ENCODE assay signal across 8 mouse cellular contexts in genomic region chr5:139351134-139351533, GRCm38 (mm10). TPM values are rescaled to one million over a fixed set of nuclear protein-coding genes. Genes with fewer than 3 reads are reported as not detected.
A peak's percentile ranks its signal among the peaks of the same experiment; 100 is the strongest.
DNase-seq lines count a peak whose midpoint lies in the region; ATAC-seq and TF ChIP-seq lines count a peak whose summit lies in the region.

TSS of gene Cox19 (minus strand) at chr5:139351418.

- no peak within 1 kb of the TSS for H3K4me2 ChIP-seq in neural tube, embryonic 11.5 days (ENCODE audit: low read depth)
- 0 out of 2 replicates have a peak within 1 kb of the TSS, but pooled peaks have one; percentile 1 for H3K4me2 ChIP-seq in limb, embryonic 14.5 days (replicated peaks; ENCODE audit: low read depth, low read length, severe bottlenecking)
- peak within 1 kb of the TSS; percentile 43 for H3K4me2 ChIP-seq in stomach, embryonic 15.5 days

- intact Hi-C loops in heart, postnatal 36 days (cut with DNase I) = no loop called here

- no peak for TF ChIP-seq POLR2A in embryonic fibroblast, embryonic 13.5 days (IDR thresholded peaks at IDR 0.05; ENCODE audit: low read depth, low read length)
- no peak for TF ChIP-seq POLR2A in limb, embryonic 14.5 days (IDR thresholded peaks at IDR 0.05; ENCODE audit: borderline replicate concordance, extremely low read depth, insufficient read depth, insufficient read length)

- H3K36me3 ChIP-seq in neural tube, embryonic 11.5 days (ENCODE audit: control insufficient read depth, insufficient read depth, low read length) = no peaks in the 10 kb centered on the region
- no peaks in the 10 kb centered on the region for H3K36me3 ChIP-seq in limb, embryonic 14.5 days (ENCODE audit: control insufficient read depth, insufficient read depth, low read length)
- no peaks in the 10 kb centered on the region for H3K36me3 ChIP-seq in stomach, embryonic 15.5 days

- ATAC-seq in neural tube, embryonic 11.5 days (ENCODE audit: insufficient read depth, low FRiP score, low TSS enrichment) = no peak
- 0 out of 2 replicates have a peak, but pooled peaks have one; percentile 5 for ATAC-seq in limb, embryonic 14.5 days (ENCODE audit: low FRiP score, low read depth)
- ATAC-seq in stomach, embryonic 15.5 days (ENCODE audit: insufficient read depth, low FRiP score, low read depth) = no peak

- WGBS in neural tube, embryonic 11.5 days = 56% methylated on average over 5 of the region's 5 CpGs
- WGBS in limb, embryonic 14.5 days = 48% methylated on average over 5 of the region's 5 CpGs
- 42% methylated on average over 5 of the region's 5 CpGs for WGBS in stomach, embryonic 15.5 days

- peaks cover 2% of the 10 kb centered on the region; the same call in 1 of the 2 replicates for H3K4me1 ChIP-seq in neural tube, embryonic 11.5 days (ENCODE audit: control insufficient read depth, insufficient read depth, low read length)
- no peaks in the 10 kb centered on the region for H3K4me1 ChIP-seq in embryonic fibroblast, embryonic 13.5 days (ENCODE audit: control insufficient read depth, insufficient read depth, low read length)
- peaks cover 10% of the 10 kb centered on the region for H3K4me1 ChIP-seq in limb, embryonic 14.5 days (ENCODE audit: control insufficient read depth, insufficient read depth, low read length)
- peaks cover 31% of the 10 kb centered on the region for H3K4me1 ChIP-seq in stomach, embryonic 15.5 days

- no peaks in the 10 kb centered on the region for H3K9me3 ChIP-seq in neural tube, embryonic 11.5 days (ENCODE audit: control insufficient read depth, low read length)
- H3K9me3 ChIP-seq in limb, embryonic 14.5 days (ENCODE audit: control insufficient read depth, low read length) = no peaks in the 10 kb centered on the region
- H3K9me3 ChIP-seq in stomach, embryonic 15.5 days = no peaks in the 10 kb centered on the region

- TF ChIP-seq CTCF in embryonic fibroblast, embryonic 13.5 days (IDR thresholded peaks at IDR 0.05; ENCODE audit: borderline replicate concordance, insufficient read depth, low read length) = no peak

- no peak within 1 kb of the TSS for H3K4me3 ChIP-seq in neural tube, embryonic 11.5 days (ENCODE audit: low read depth, low read length)
- no peak within 1 kb of the TSS for H3K4me3 ChIP-seq in embryonic fibroblast, embryonic 13.5 days (ENCODE audit: insufficient read depth, low read length)
- no peak within 1 kb of the TSS for H3K4me3 ChIP-seq in limb, embryonic 14.5 days (replicated peaks; ENCODE audit: low read length)
- H3K4me3 ChIP-seq in stomach, embryonic 15.5 days (replicated peaks) = no peak within 1 kb of the TSS; the same call in 1 of the 2 replicates

- H3K27me3 ChIP-seq in neural tube, embryonic 11.5 days (ENCODE audit: control insufficient read depth, insufficient read depth, low read length) = no peaks in the 10 kb centered on the region
- no peaks in the 10 kb centered on the region for H3K27me3 ChIP-seq in limb, embryonic 14.5 days (ENCODE audit: control insufficient read depth, insufficient read depth, low read length)
- no peaks in the 10 kb centered on the region for H3K27me3 ChIP-seq in stomach, embryonic 15.5 days (replicated peaks)

- H3K27ac ChIP-seq in neural tube, embryonic 11.5 days (ENCODE audit: low read depth, low read length) = no peak within 1 kb of the TSS
- no peak within 1 kb of the TSS for H3K27ac ChIP-seq in embryonic fibroblast, embryonic 13.5 days (ENCODE audit: insufficient read depth, low read length)
- no peak within 1 kb of the TSS for H3K27ac ChIP-seq in limb, embryonic 14.5 days (replicated peaks; ENCODE audit: low read depth, low read length)
- H3K27ac ChIP-seq in stomach, embryonic 15.5 days = peak within 1 kb of the TSS; percentile 83

- H3K9ac ChIP-seq in neural tube, embryonic 11.5 days (ENCODE audit: low read length) = no peak within 1 kb of the TSS
- H3K9ac ChIP-seq in limb, embryonic 14.5 days (ENCODE audit: low read depth, low read length, severe bottlenecking) = no peak within 1 kb of the TSS
- H3K9ac ChIP-seq in stomach, embryonic 15.5 days = no peak within 1 kb of the TSS

- DNase-seq in neural tube, embryonic 11.5 days (ENCODE audit: low spot score) = no peak
- DNase-seq in neural tube, embryonic 10.5 days (ENCODE audit: extremely low spot score, low spot score) = no peak
- no peak for DNase-seq in heart, postnatal 36 days
- no peak for DNase-seq in limb, embryonic 14.5 days (ENCODE audit: low spot score)
- DNase-seq in urinary bladder, adult 18-20 months (ENCODE audit: low spot score in 2 of 2) = no peak
- DNase-seq in cerebellum, postnatal 10 days = no peak

RNA-seq across cellular contexts. Expression of gene Cox19, which starts in this region (rescaled TPM):
- 141 and 142 TPM in 2 replicates for polyA plus RNA-seq in neural tube, embryonic 11.5 days (2014; fragmentation: Nextera tagmentation; extraction: Ambion mirVana)
- 46.7 and 52.2 TPM in 2 replicates for polyA plus RNA-seq in embryonic fibroblast, embryonic 13.5 days (2011; ENCODE audit: insufficient read length, low read depth, missing spikeins)
- total RNA-seq in heart, postnatal 36 days (2021) = 10 to 100 TPM; 80.4 to 83.7 TPM
- polyA plus RNA-seq in limb, embryonic 14.5 days (2012; rRNA removed) = 77.8 and 90.6 TPM in 2 replicates
- 108 and 111 TPM in 2 replicates for polyA plus RNA-seq in limb, embryonic 14.5 days (2014; fragmentation: Nextera tagmentation; extraction: Ambion mirVana)
- polyA plus RNA-seq in stomach, embryonic 15.5 days (2015; fragmentation: Nextera tagmentation; extraction: Ambion mirVana) = 109 and 115 TPM in 2 replicates
